Mouse (Mus musculus) ES-E14 (cell line): Measurements from ENCODE around the gene Glod4.

Experiments used
- CHD2 ChIP-seq: IDR thresholded peaks from 2 replicates; pipeline ENCODE4 v1.6.1; 2014; ENCODE audit warnings: mild to moderate bottlenecking, low read depth, low read length, inconsistent platforms
- HCFC1 ChIP-seq: IDR thresholded peaks from 2 replicates; pipeline ENCODE4 v1.6.1; 2012; ENCODE audit warnings: low read length, inconsistent platforms, borderline replicate concordance; ENCODE audit not compliant: insufficient read depth
- MAFK ChIP-seq: IDR thresholded peaks from 2 replicates; pipeline ENCODE4 v1.6.1; 2014; ENCODE audit warnings: mild to moderate bottlenecking, low read depth, low read length, inconsistent platforms; ENCODE audit not compliant: insufficient read depth
- ZC3H11A ChIP-seq: IDR thresholded peaks from 2 replicates; pipeline ENCODE4 v1.6.1; 2012; ENCODE audit warnings: low read depth, mild to moderate bottlenecking, inconsistent platforms, low read length, borderline replicate concordance

GRCm38 (mm10) chr11:76267550-76267949, 24.0 kb upstream of the Glod4 start:
- no peak for TF ChIP-seq HCFC1
- TF ChIP-seq MAFK, result no peak
- TF ChIP-seq ZC3H11A, result no peak
- TF ChIP-seq CHD2, result no peak
